Mouse (Mus musculus): ENCODE measurements at regions not wholly inside any gene's neighbourhood (a gene's known extent, or its start where the extent isn't known, plus 50 kb on each side); places are given as distances from the start of the nearest gene placed in this dataset.

DNA sequence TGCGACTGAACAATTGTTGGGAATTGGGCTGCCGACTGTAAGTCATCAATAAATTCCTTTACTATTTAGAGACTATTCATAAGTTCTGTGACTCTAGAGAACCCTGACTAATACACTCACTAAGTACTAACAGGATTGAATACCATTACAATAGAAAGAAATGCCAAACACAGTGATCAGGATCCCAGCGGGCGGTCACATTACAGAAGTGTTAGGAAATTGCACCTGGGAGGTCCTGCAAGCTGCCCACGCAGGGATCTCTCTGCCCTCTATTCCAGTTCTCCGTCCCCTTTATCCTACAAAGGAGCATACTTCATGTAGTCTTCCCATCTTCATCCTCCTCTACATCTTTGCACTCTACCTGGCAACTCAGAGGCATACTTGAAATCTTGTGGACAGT is 581.5 kb downstream of the Tns3 start:
- no peak for TF ChIP-seq EP300 (IDR thresholded peaks at IDR 0.05; ENCODE audit: low read depth)
- TF ChIP-seq CTCF (IDR thresholded peaks at IDR 0.05; ENCODE audit: low read depth): no peak
